Mouse (Mus musculus): ENCODE measurements around the gene Lrrc20.

DNA sequence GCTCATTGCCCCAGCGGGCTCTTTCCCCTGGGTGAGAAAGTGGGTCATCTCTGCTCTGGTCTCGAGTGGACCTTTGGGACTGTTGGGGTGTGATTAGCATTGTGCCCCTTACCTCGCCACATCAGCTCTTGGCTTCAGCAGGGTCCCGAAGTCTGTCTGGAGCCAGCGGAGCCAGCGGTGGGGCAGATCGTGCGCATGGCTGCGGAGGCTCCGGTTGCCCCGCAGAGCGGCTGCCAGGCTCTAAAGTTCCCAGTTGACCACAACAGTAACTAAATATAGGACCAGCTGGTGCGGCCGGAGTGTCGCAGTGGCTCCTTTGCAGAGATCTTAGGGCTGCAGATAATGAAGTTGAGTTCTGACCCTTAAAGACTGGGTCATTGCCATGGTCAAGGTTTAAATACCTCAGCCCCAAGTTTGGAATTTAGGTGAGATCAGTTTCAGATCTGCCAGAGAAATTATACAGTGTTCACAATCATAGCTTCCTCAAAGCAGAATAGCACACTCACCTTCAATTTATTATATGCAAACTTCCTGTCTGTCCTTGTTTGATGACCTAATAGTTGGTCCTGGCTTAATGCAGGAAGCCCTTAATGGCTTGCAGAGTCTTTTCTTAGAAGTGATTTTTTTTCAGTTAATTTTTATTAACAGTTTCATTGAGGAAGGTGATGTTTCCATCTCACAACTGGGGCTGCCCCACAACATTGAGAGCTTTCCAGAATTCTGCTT lies 1.0 kb downstream of the Lrrc20 start:
- TF ChIP-seq POLR2A (IDR thresholded peaks at IDR 0.05; ENCODE audit: insufficient read depth, low read depth, low read length) (no peak), CTCF (IDR thresholded peaks at IDR 0.05; ENCODE audit: insufficient read depth, low read depth, low read length) (no peak)

Data from olfactory bulb, adult 2 months (tissue).